Mouse (Mus musculus) yolk sac, embryonic 10.5 days (tissue): Measurements from ENCODE around the gene Clstn2.

Source experiments
- DNase-seq: peaks from one replicate; pipeline ENCODE4 v3.0.0-alpha.2; 2017; ENCODE audit warnings: low spot score

The Clstn2 gene

DNA sequence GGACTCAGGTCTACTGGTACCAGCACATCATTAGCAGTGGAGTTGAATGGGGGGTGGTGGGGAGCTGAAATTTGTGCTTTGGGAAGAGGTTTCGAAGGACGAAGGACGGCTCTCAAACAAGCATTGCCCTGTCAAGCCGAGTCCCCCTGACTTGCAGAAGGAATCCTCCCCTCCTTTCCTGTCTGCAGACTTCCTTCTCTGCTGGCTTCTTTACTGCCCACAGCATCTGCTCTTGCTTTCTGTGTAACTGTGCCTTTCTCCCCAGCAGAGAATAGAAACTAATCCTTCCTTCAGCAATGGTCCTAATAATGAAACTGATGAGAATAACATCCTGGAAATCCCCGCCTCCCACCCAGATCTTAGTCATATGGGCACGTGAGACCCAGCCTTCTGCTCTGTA lies 572.5 kb downstream of the Clstn2 start:
- no peak for DNase-seq

DNA sequence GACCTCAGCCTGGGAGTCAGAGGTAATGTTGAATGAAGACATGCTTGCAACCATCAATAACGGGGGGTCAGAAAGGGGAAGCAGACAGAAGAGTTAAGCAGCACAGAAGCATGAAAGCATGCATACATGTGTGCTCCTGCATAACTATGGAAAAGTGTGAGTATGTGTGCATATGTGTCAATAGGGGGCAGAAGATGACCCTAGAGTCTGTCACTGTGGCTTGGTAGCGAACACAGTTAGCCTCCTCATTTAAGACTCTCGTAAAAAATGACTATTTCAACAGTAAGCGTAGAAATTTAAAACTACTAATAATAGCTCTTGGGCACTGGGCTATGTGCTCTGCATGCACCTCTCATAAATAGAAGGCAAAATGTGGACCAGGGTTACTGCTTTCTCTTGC lies 573.2 kb downstream of the Clstn2 start:
- DNase-seq: no peak

DNA sequence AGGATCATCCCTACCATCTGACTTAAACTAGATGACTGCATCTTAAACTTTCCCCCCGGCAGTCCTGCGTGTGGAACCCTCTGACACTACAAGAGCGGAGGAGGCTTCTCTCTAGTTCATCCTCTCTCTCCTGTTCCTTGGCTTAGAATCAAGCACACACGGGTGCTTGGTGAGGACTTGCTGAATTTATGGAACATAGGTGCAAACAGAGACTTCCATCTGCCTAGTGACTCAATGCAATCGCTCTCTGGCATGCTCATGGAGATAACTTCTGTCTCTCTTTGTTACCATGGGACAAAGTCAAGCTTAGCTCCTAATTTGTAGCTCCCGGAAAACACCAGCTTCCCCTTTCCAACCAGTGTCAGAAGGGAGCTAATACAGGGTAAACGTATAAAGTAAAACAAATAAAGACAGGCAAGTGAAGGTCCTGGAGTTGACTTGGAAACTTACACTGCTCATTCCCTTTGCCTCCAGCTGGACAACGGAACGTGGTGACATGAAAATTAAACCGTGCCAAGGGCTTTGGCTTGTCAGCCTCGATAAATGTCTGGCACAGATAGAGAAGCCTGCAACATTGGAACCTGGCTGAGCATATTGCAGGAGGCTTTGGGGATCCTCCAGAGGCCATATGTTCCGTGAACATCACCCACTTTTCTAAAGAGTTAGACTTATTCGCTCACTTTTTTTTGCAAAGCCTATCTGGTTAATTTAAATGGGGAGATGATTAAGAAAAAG lies 583.5 kb downstream of the Clstn2 start:
- no peak for DNase-seq

DNA sequence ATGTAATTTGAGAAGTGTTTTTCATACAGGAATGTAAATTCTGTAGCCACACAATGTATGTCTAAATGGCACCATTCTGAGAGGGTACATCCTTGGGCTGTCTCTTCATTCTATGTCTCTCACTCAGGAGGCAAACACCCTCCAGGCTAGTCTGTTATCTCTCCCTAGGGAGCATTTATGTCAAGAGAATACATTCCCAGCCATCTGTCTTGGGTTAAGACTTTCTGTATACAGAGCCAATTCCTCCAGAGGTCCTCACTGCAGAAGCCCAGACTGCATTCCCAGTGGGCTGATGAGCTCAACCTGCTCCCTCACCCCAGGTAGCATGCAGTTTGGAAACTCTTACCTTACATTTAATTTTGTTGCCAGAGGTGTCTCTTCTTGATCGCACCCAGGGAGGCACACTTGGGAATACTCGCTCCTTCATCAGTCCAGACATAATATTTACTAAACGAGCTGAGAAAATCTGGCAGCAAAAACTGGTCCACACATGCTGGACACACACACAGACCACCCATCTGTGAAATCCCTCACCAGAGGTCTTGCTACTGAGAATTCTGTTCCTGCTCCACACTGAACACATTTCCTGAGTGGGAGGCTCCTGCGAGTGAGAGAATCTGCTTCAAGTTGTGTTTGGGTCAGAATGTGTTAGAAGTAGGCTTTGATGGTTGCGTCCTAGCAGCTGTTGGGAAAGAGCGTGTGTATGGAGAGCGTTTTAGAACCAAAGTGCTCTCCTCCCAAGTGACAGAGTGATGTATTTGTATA lies 592.9 kb downstream of the Clstn2 start:
- DNase-seq: no peak

DNA sequence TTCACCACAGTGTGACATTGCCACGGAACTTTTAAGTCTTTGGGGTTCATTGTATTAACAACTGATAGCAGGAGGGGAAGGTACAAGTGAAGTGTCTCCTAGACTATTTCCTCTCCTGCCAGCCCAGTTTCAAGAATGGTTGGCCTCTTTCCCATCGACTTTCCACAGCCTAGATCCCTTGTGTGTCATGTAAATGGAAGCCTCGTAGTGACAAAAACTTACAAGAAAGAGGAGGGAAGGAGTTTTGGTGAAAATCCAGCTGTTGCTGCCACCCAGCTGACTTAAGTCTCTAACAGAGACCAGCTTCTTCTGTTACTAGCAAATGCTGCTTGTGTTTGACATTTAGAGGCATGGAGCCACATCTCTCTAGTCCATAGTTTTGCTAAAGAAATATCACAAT lies 598.3 kb downstream of the Clstn2 start:
- no peak for DNase-seq

DNA sequence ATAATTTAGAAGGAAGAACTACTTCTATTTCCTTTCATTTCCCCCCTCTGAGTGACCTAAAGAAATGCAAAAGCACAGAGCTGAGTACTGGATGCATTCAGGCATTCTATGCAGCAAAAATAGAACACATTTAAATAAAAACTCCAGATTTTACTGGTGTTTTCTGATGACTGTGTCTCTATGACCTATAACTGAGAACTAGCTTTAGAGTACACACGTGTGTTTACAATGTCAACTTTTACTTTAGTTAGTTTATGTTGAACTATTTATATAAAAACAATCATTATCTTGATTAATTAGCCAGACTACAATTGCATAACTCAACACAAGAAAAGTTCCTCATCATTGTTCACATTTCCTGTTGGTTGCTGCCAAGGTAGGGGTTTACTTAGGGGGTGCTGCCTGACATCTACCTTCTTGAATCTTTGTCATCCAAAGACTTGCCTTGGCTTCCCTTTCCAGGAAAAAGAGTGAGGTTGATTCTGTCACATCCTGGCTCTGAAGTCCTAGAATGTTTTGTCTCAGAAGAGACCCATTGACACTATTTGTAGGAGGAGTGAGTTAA lies 603.0 kb downstream of the Clstn2 start:
- no peak for DNase-seq

DNA sequence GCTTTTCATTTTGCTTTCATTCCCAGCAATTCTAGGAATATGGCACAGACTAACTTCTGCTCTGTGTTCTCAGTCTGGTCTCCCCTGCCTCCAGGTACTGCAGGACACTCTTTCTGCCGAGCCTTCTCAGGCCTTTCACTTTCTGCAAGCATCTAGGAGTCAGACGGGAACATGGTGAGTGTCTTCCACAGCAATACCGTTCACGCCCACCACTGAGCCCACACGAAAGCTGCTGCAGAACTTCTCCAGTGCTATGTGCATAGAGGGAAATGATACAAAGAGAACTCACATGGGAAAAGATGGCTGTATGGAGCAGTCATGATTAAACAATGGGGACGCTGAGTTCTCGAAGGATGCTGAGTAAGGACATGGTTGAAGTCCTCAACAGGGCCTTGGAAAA lies 604.9 kb downstream of the Clstn2 start:
- DNase-seq: no peak

DNA sequence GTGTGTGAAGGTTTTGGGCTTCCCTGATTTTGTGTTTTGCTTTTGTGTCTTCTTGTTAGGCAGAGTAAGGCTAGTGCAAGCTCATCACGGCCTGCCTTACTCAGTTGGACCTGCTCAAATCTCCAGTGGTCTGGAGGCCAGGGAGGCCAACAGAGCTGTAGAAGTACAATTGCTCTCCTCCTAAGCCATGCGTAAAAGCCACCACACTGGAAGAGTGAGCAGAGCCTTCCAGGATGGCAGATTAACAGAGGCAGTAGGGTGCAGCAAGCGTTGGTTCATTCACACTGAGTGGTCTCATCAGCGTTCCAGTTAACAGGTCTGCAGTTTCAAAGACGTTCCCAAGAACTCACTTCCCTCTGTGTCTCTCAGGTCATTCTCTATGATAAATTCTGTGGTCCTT lies 612.1 kb downstream of the Clstn2 start:
- DNase-seq: no peak

DNA sequence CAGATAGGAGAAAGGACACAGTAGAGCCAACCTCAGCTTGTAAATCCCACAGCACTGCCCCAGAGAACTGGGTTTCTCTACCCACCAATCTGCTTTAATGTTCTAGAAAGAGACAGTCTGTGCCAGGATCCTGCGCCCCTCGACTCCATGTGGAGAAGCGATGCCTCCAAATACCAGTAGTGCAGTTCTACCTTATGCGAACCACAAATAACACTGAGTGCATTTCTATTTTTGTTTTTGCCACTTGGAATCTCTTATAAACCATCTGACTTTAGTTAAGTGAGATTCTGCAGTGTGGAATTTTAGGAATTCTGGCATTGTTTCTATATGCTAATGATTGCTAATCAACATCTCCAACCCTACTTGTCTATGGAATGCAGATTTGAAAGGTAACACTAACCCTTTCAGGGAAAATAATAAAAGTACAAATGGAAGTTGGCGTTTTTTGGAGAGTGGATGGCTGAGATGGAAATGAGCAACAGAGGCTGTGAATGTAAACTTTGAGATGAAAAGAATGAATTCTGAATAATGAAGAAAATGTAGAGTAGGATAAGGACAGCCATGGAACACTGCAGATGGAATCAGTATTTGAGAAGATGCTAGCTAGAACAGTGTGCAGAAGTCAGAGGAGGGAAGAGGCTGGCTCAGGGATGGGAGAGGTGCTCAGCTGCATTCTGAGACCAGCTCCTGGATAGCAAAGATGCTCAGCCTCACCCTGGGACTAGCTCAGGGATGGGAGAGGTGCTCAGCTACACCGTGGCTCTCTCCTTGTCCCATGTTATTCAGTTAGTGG lies 617.9 kb downstream of the Clstn2 start:
- no peak for DNase-seq

DNA sequence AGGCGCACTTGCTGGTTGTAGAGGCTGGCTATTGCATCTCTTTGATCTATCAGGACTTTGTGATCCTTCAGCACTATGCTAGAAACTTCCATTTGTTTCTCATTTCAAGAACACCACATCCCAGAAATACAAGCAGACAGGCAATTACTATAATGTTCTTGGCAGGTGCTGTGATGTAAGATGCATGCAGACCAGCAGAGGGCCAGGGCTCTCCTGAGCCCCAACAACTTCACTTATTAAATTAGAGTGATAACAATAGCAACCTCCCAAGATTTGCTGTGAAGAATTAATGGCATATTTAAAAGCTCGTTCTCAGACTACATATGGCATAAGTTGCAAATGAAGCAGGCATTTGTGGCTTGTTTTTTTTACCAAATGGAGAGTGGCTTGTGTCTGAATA lies 624.8 kb downstream of the Clstn2 start:
- DNase-seq: no peak
